Mouse (Mus musculus) hindbrain, embryonic 15.5 days (tissue): Measurements from ENCODE around the gene Tlk2. TPM values are rescaled to one million over a fixed set of nuclear protein-coding genes. Genes with fewer than 3 reads are reported as not detected.

Experiments used
- ATAC-seq: fragments of 200-750 bp; cut with Nextera tagmentation; 2 replicates; pipeline ENCODE4 v1.8.0; 2017; ENCODE audit warnings: low read depth, moderate number of reproducible peaks, moderate TSS enrichment; ENCODE audit not compliant: low FRiP score
- H3K27ac ChIP-seq: fragments of 300-500 bp; sonication (generic); replicated peaks from 2 replicates; pipeline ENCODE4 v1.5.1; 2015; ENCODE audit warnings: mild to moderate bottlenecking, inconsistent platforms
- H3K27me3 ChIP-seq: fragments of 300-500 bp; sonication (generic); 2 replicates; pipeline ENCODE4 v1.6.1; 2015; ENCODE audit warnings: control low read depth, inconsistent platforms
- H3K36me3 ChIP-seq: fragments of 300-500 bp; sonication (generic); 2 replicates; pipeline ENCODE4 v1.6.1; 2015; ENCODE audit warnings: control low read depth, inconsistent platforms
- H3K4me1 ChIP-seq: fragments of 300-500 bp; sonication (generic); replicated peaks from 2 replicates; pipeline ENCODE4 v1.6.1; 2015; ENCODE audit warnings: control low read depth, inconsistent platforms
- H3K4me2 ChIP-seq: fragments of 300-500 bp; sonication (generic); 2 replicates; pipeline ENCODE4 v1.6.1; 2015; ENCODE audit warnings: moderate library complexity, mild to moderate bottlenecking, inconsistent platforms
- H3K4me3 ChIP-seq: fragments of 300-500 bp; sonication (generic); 2 replicates; pipeline ENCODE4 v1.5.1; 2015; ENCODE audit warnings: mild to moderate bottlenecking, inconsistent platforms
- H3K9ac ChIP-seq: fragments of 300-500 bp; sonication (generic); 2 replicates; pipeline ENCODE4 v1.6.1; 2015; ENCODE audit warnings: inconsistent platforms
- H3K9me3 ChIP-seq: fragments of 300-500 bp; sonication (generic); 2 replicates; pipeline ENCODE4 v1.6.1; 2016; ENCODE audit warnings: control low read depth, inconsistent platforms
- WGBS: fragments of 180-500 bp; shearing (Covaris S2); methylation state at CpG from one replicate; pipeline ENCODE4 v1.1.7; 2015; 5-methylcytosine and 5-hydroxymethylcytosine counted together
- polyA plus RNA-seq: library from polyadenylated mRNA; unstranded; fragments of >200 nt; fragmentation: Nextera tagmentation; extraction: Ambion mirVana; gene quantifications from 2 replicates; pipeline ENCODE4 v1.2.1, GENCODE M21; 2015

The Tlk2 gene
- polyA plus RNA-seq, 1 experiment from 2014 or later, result 18.9 TPM

- no peak for ATAC-seq
- Histone ChIP-seq H3K4me2 (no peak overlapping the region), H3K9ac (no peak overlapping the region), H3K36me3 (no peaks in the 10 kb centered on the region), H3K4me1 (no peaks in the 10 kb centered on the region), H3K27me3 (no peaks in the 10 kb centered on the region), H3K4me3 (no peak overlapping the region), H3K27ac (no peak overlapping the region), H3K9me3 (no peaks in the 10 kb centered on the region)
- WGBS, result 97% methylated on average over 2 of the region's 2 CpGs
These were observed 55.9 kb downstream of the Tlk2 start for GRCm38 (mm10) chr11:105234501-105234900.

GRCm38 (mm10) chr11:105240991-105241390 lies 62.4 kb downstream of the Tlk2 start:
- H3K27ac ChIP-seq, result no peak overlapping the region
- H3K9me3 ChIP-seq, result no peaks in the 10 kb centered on the region
- no peak overlapping the region for H3K9ac ChIP-seq
- no peak overlapping the region for H3K4me3 ChIP-seq
- no peak overlapping the region for H3K4me2 ChIP-seq
- 0 out of 2 replicates have a peak, but pooled peaks cover 12% of the 10 kb centered on the region for H3K36me3 ChIP-seq
- ATAC-seq, result no peak
- no peaks in the 10 kb centered on the region for H3K27me3 ChIP-seq
- no peaks in the 10 kb centered on the region for H3K4me1 ChIP-seq

GRCm38 (mm10) chr11:105246369-105246768 lies 67.8 kb downstream of the Tlk2 start:
- Histone ChIP-seq H3K9me3 (no peaks in the 10 kb centered on the region), H3K4me2 (no peak overlapping the region), H3K27ac (no peak overlapping the region), H3K9ac (no peak overlapping the region), H3K4me3 (no peak overlapping the region), H3K4me1 (no peaks in the 10 kb centered on the region), H3K27me3 (no peaks in the 10 kb centered on the region), H3K36me3 (peaks cover 46% of the 10 kb centered on the region)
- no peak for ATAC-seq
- WGBS, result 97% methylated on average over 1 of the region's 1 CpGs

- ATAC-seq, result no peak
- 91% methylated on average over 6 of the region's 6 CpGs for WGBS
- no peak overlapping the region for H3K9ac ChIP-seq
- H3K27ac ChIP-seq, result no peak overlapping the region
- no peak overlapping the region for H3K4me3 ChIP-seq
- peaks cover 46% of the 10 kb centered on the region for H3K36me3 ChIP-seq
- no peaks in the 10 kb centered on the region for H3K9me3 ChIP-seq
- no peak overlapping the region for H3K4me2 ChIP-seq
- H3K27me3 ChIP-seq, result no peaks in the 10 kb centered on the region
- no peaks in the 10 kb centered on the region for H3K4me1 ChIP-seq
These were observed 68.2 kb downstream of the Tlk2 start for GRCm38 (mm10) chr11:105246785-105247184.

GRCm38 (mm10) chr11:105247321-105247720 lies 68.7 kb downstream of the Tlk2 start:
- ATAC-seq, result no peak
- H3K4me1 ChIP-seq, result no peaks in the 10 kb centered on the region
- 96% methylated on average over 5 of the region's 5 CpGs for WGBS

GRCm38 (mm10) chr11:105259733-105260132 lies 81.1 kb downstream of the Tlk2 start:
- Histone ChIP-seq H3K9me3 (no peaks in the 10 kb centered on the region), H3K27me3 (no peaks in the 10 kb centered on the region), H3K4me2 (no peak overlapping the region), H3K27ac (no peak overlapping the region), H3K4me1 (0 out of 2 replicates have a peak, but pooled peaks cover 3% of the 10 kb centered on the region), H3K36me3 (peaks cover 38% of the 10 kb centered on the region), H3K9ac (no peak overlapping the region), H3K4me3 (no peak overlapping the region)
- ATAC-seq, result no peak
- WGBS, result 78% methylated on average over 3 of the region's 3 CpGs

More at GRCm38 (mm10) chr11:105247321-105247720, 68.7 kb downstream of the Tlk2 start:
- H3K9ac ChIP-seq, result no peak overlapping the region
- peaks cover 42% of the 10 kb centered on the region for H3K36me3 ChIP-seq
- no peak overlapping the region for H3K4me2 ChIP-seq
- no peaks in the 10 kb centered on the region for H3K9me3 ChIP-seq
- H3K4me3 ChIP-seq, result no peak overlapping the region
- no peaks in the 10 kb centered on the region for H3K27me3 ChIP-seq
- no peak overlapping the region for H3K27ac ChIP-seq

GRCm38 (mm10) chr11:105261116-105261515 lies 82.5 kb downstream of the Tlk2 start:
- 25% methylated on average over 5 of the region's 5 CpGs for WGBS
- H3K9me3 ChIP-seq, result no peaks in the 10 kb centered on the region
- H3K4me2 ChIP-seq, result no peak overlapping the region
- H3K9ac ChIP-seq, result no peak overlapping the region
- peaks cover 29% of the 10 kb centered on the region for H3K36me3 ChIP-seq
- no peaks in the 10 kb centered on the region for H3K27me3 ChIP-seq
- no peak overlapping the region for H3K4me3 ChIP-seq
- 0 out of 2 replicates have a peak, but pooled peaks cover 3% of the 10 kb centered on the region for H3K4me1 ChIP-seq
- ATAC-seq, result no peak
- peak overlapping the region; percentile 7; the same call in 1 of the 2 replicates for H3K27ac ChIP-seq

GRCm38 (mm10) chr11:105261601-105262351 lies 83.2 kb downstream of the Tlk2 start:
- 82% methylated on average over 4 of the region's 4 CpGs for WGBS
- no peaks in the 10 kb centered on the region for H3K27me3 ChIP-seq
- peaks cover 27% of the 10 kb centered on the region for H3K36me3 ChIP-seq
- H3K9ac ChIP-seq, result no peak overlapping the region
- H3K4me3 ChIP-seq, result no peak overlapping the region
- ATAC-seq, result no peak
- no peaks in the 10 kb centered on the region for H3K9me3 ChIP-seq
- H3K4me2 ChIP-seq, result no peak overlapping the region
- H3K4me1 ChIP-seq, result 0 out of 2 replicates have a peak, but pooled peaks cover 3% of the 10 kb centered on the region
- 0 out of 2 replicates have a peak overlapping the region, but pooled peaks have one; percentile 15 for H3K27ac ChIP-seq

- 0 out of 2 replicates have a peak, but pooled peaks cover 3% of the 10 kb centered on the region for H3K4me1 ChIP-seq
- no peaks in the 10 kb centered on the region for H3K27me3 ChIP-seq
- H3K9me3 ChIP-seq, result no peaks in the 10 kb centered on the region
- no peak overlapping the region for H3K9ac ChIP-seq
- no peak for ATAC-seq
- no peak overlapping the region for H3K27ac ChIP-seq
- no peak overlapping the region for H3K4me2 ChIP-seq
- peaks cover 27% of the 10 kb centered on the region for H3K36me3 ChIP-seq
- H3K4me3 ChIP-seq, result no peak overlapping the region
These were observed 85.9 kb downstream of the Tlk2 start for GRCm38 (mm10) chr11:105264506-105264905.

GRCm38 (mm10) chr11:105264988-105265387 lies 86.4 kb downstream of the Tlk2 start:
- Histone ChIP-seq H3K4me2 (no peak overlapping the region), H3K9ac (no peak overlapping the region), H3K36me3 (peaks cover 27% of the 10 kb centered on the region), H3K4me1 (0 out of 2 replicates have a peak, but pooled peaks cover 3% of the 10 kb centered on the region), H3K27me3 (no peaks in the 10 kb centered on the region), H3K27ac (no peak overlapping the region), H3K9me3 (no peaks in the 10 kb centered on the region), H3K4me3 (no peak overlapping the region)
- no peak for ATAC-seq
- WGBS, result 94% methylated on average over 3 of the region's 3 CpGs

- no peak overlapping the region for H3K4me3 ChIP-seq
- peaks cover 26% of the 10 kb centered on the region for H3K36me3 ChIP-seq
- no peak overlapping the region for H3K27ac ChIP-seq
- ATAC-seq, result no peak
- 22% methylated on average over 2 of the region's 2 CpGs for WGBS
- no peak overlapping the region for H3K4me2 ChIP-seq
- H3K27me3 ChIP-seq, result no peaks in the 10 kb centered on the region
- no peak overlapping the region for H3K9ac ChIP-seq
- H3K9me3 ChIP-seq, result no peaks in the 10 kb centered on the region
- no peaks in the 10 kb centered on the region for H3K4me1 ChIP-seq
These were observed 91.5 kb downstream of the Tlk2 start for GRCm38 (mm10) chr11:105270155-105270554.

GRCm38 (mm10) chr11:105280456-105280855 lies 101.8 kb downstream of the Tlk2 start:
- H3K9ac ChIP-seq, result no peak overlapping the region
- no peaks in the 10 kb centered on the region for H3K9me3 ChIP-seq
- no peak for ATAC-seq
- no peak overlapping the region for H3K27ac ChIP-seq
- no peak overlapping the region for H3K4me2 ChIP-seq
- no peaks in the 10 kb centered on the region for H3K4me1 ChIP-seq
- H3K36me3 ChIP-seq, result peaks cover 44% of the 10 kb centered on the region
- no peaks in the 10 kb centered on the region for H3K27me3 ChIP-seq
- H3K4me3 ChIP-seq, result no peak overlapping the region
- WGBS, result 88% methylated on average over 6 of the region's 6 CpGs
